Mouse (Mus musculus) monocyte, adult 5-6 weeks (primary cell): Measurements from ENCODE around the gene Irf2. TPM values are rescaled to one million over a fixed set of nuclear protein-coding genes. Genes with fewer than 3 reads are reported as not detected.

Experiments used
- ATAC-seq: fragments of 153-309, 156-312 bp; replicated peaks from 2 replicates; pipeline ENCODE4 v1.8.0; 2017; ENCODE audit warnings: mild to moderate bottlenecking; ENCODE audit not compliant: low TSS enrichment, insufficient number of reproducible peaks, severe bottlenecking, poor library complexity, low FRiP score
- total RNA-seq: library from RNA; stranded (forward); fragments of 200-1000, 200-491, 200-594 nt; gene quantifications from 3 replicates; pipeline ENCODE4 v1.2.3, GENCODE M21; 2017

The Irf2 gene
- total RNA-seq, 1 experiment from 2014 or later = 109 TPM

GRCm38 (mm10) chr8:46785926-46786325, 46.4 kb downstream of the Irf2 start:
- no peak for ATAC-seq

GRCm38 (mm10) chr8:46789091-46789881, 49.8 kb downstream of the Irf2 start:
- peak; percentile 84 for ATAC-seq

- ATAC-seq = no peak
Observed at GRCm38 (mm10) chr8:46791664-46792371, 52.3 kb downstream of the Irf2 start.

GRCm38 (mm10) chr8:46792653-46793052, 53.1 kb downstream of the Irf2 start:
- ATAC-seq = peak; percentile 56

- ATAC-seq = no peak
Observed at GRCm38 (mm10) chr8:46793248-46793647, 53.7 kb downstream of the Irf2 start.

- ATAC-seq = no peak
Observed at GRCm38 (mm10) chr8:46794317-46794716, 54.8 kb downstream of the Irf2 start.

GRCm38 (mm10) chr8:46799212-46799611, 59.7 kb downstream of the Irf2 start:
- ATAC-seq = no peak

GRCm38 (mm10) chr8:46799706-46800105, 60.2 kb downstream of the Irf2 start:
- no peak for ATAC-seq

- ATAC-seq = no peak
Observed at GRCm38 (mm10) chr8:46801153-46801684, 61.7 kb downstream of the Irf2 start.

- no peak for ATAC-seq
Observed at GRCm38 (mm10) chr8:46802009-46802408, 62.5 kb downstream of the Irf2 start.

- ATAC-seq = no peak
Observed at GRCm38 (mm10) chr8:46804721-46805120, 65.2 kb downstream of the Irf2 start.

GRCm38 (mm10) chr8:46811021-46811622, 71.6 kb downstream of the Irf2 start:
- ATAC-seq = peak; percentile 98

- ATAC-seq = no peak
Observed at GRCm38 (mm10) chr8:46811944-46812343, 72.4 kb downstream of the Irf2 start.

GRCm38 (mm10) chr8:46812966-46813365, 73.4 kb downstream of the Irf2 start:
- no peak for ATAC-seq

GRCm38 (mm10) chr8:46818106-46818989, 78.8 kb downstream of the Irf2 start:
- ATAC-seq = peak; percentile 81

- ATAC-seq = no peak
Observed at GRCm38 (mm10) chr8:46818990-46819288, 79.4 kb downstream of the Irf2 start.

- ATAC-seq = peak; percentile 51
Observed at GRCm38 (mm10) chr8:46828734-46829413, 89.3 kb downstream of the Irf2 start.

GRCm38 (mm10) chr8:46829414-46830111, 90.0 kb downstream of the Irf2 start:
- no peak for ATAC-seq
